Mouse (Mus musculus) heart, embryonic 10.5 days (tissue): ENCODE data around the gene Ptprg. TPM values are rescaled to one million over a fixed set of nuclear protein-coding genes. Genes with fewer than 3 reads are reported as not detected.

Source experiments
- DNase-seq: peaks from one replicate; pipeline ENCODE4 v3.0.0-alpha.2; 2017; ENCODE audit warnings: low spot score
- H3K27ac ChIP-seq: fragments of 300-500 bp; sonication (generic); 2 replicates; pipeline ENCODE4 v1.5.1; 2016; ENCODE audit warnings: mild to moderate bottlenecking
- H3K27me3 ChIP-seq: fragments of 300-500 bp; sonication (generic); 2 replicates; pipeline ENCODE4 v1.6.1; 2016; ENCODE audit warnings: mild to moderate bottlenecking; ENCODE audit not compliant: poor library complexity, insufficient read depth, severe bottlenecking
- H3K36me3 ChIP-seq: fragments of 300-500 bp; sonication (generic); 2 replicates; pipeline ENCODE4 v1.6.1; 2016; ENCODE audit warnings: mild to moderate bottlenecking, moderate library complexity
- H3K4me1 ChIP-seq: fragments of 300-500 bp; sonication (generic); 2 replicates; pipeline ENCODE4 v1.6.1; 2016; ENCODE audit warnings: mild to moderate bottlenecking
- H3K4me3 ChIP-seq: fragments of 300-500 bp; sonication (generic); 2 replicates; pipeline ENCODE4 v1.5.1; 2016; ENCODE audit warnings: mild to moderate bottlenecking, moderate library complexity
- H3K9me3 ChIP-seq: fragments of 300-500 bp; sonication (generic); 2 replicates; pipeline ENCODE4 v1.6.1; 2016; ENCODE audit warnings: mild to moderate bottlenecking, moderate library complexity
- WGBS: fragments of 180-500 bp; shearing (Covaris S2); methylation state at CpG from one replicate; pipeline ENCODE4 v1.1.7; 2016; 5-methylcytosine and 5-hydroxymethylcytosine counted together
- polyA plus RNA-seq: library from polyadenylated mRNA; unstranded; fragments of >200 nt; fragmentation: Nextera tagmentation; extraction: Ambion mirVana; gene quantifications from 2 replicates; pipeline ENCODE4 v1.2.1, GENCODE M21; 2016

Gene Ptprg
- polyA plus RNA-seq, 1 experiment from 2014 or later = 22.8 TPM

GRCm38 (mm10) chr14:11637673-11638072 lies 84.3 kb downstream of the Ptprg start:
- H3K27me3 ChIP-seq = no peaks in the 10 kb centered on the region
- WGBS = 84% methylated on average over 7 of the region's 7 CpGs
- no peak overlapping the region for H3K4me3 ChIP-seq
- H3K9me3 ChIP-seq = no peaks in the 10 kb centered on the region
- no peak for DNase-seq
- H3K36me3 ChIP-seq = no peaks in the 10 kb centered on the region
- no peak overlapping the region for H3K27ac ChIP-seq
- H3K4me1 ChIP-seq = peaks cover 6% of the 10 kb centered on the region; the same call in 1 of the 2 replicates

- H3K27ac ChIP-seq = no peak overlapping the region
- H3K27me3 ChIP-seq = no peaks in the 10 kb centered on the region
- no peaks in the 10 kb centered on the region for H3K9me3 ChIP-seq
- no peaks in the 10 kb centered on the region for H3K36me3 ChIP-seq
- no peak overlapping the region for H3K4me3 ChIP-seq
- DNase-seq = no peak
- peaks cover 5% of the 10 kb centered on the region; the same call in 1 of the 2 replicates for H3K4me1 ChIP-seq
- WGBS = 79% methylated on average over 5 of the region's 5 CpGs
Measured at GRCm38 (mm10) chr14:11639366-11639765, 86.0 kb downstream of the Ptprg start.

GRCm38 (mm10) chr14:11640372-11640771 lies 87.0 kb downstream of the Ptprg start:
- H3K4me1 ChIP-seq = no peaks in the 10 kb centered on the region
- H3K4me3 ChIP-seq = no peak overlapping the region
- no peaks in the 10 kb centered on the region for H3K27me3 ChIP-seq
- H3K27ac ChIP-seq = no peak overlapping the region
- no peaks in the 10 kb centered on the region for H3K9me3 ChIP-seq
- no peaks in the 10 kb centered on the region for H3K36me3 ChIP-seq
- DNase-seq = no peak

- 91% methylated on average over 3 of the region's 3 CpGs for WGBS
- Histone ChIP-seq H3K4me1 (no peaks in the 10 kb centered on the region), H3K27ac (no peak overlapping the region), H3K4me3 (no peak overlapping the region), H3K27me3 (no peaks in the 10 kb centered on the region), H3K9me3 (no peaks in the 10 kb centered on the region), H3K36me3 (no peaks in the 10 kb centered on the region)
- DNase-seq = no peak
Measured at GRCm38 (mm10) chr14:11640996-11641395, 87.7 kb downstream of the Ptprg start.

- DNase-seq = no peak
- no peaks in the 10 kb centered on the region for H3K36me3 ChIP-seq
- WGBS = 98% methylated on average over 1 of the region's 1 CpGs
- H3K4me1 ChIP-seq = 0 out of 2 replicates have a peak, but pooled peaks cover 2% of the 10 kb centered on the region
- no peaks in the 10 kb centered on the region for H3K9me3 ChIP-seq
- no peak overlapping the region for H3K27ac ChIP-seq
- no peak overlapping the region for H3K4me3 ChIP-seq
- H3K27me3 ChIP-seq = no peaks in the 10 kb centered on the region
Measured at GRCm38 (mm10) chr14:11642977-11643376, 89.6 kb downstream of the Ptprg start.

GRCm38 (mm10) chr14:11657374-11657773 lies 104.0 kb downstream of the Ptprg start:
- Histone ChIP-seq H3K4me1 (peaks cover 14% of the 10 kb centered on the region; the same call in 1 of the 2 replicates), H3K27ac (no peak overlapping the region), H3K36me3 (no peaks in the 10 kb centered on the region), H3K4me3 (no peak overlapping the region), H3K27me3 (no peaks in the 10 kb centered on the region), H3K9me3 (no peaks in the 10 kb centered on the region)
- DNase-seq = no peak
- WGBS = 75% methylated on average over 6 of the region's 6 CpGs

- Histone ChIP-seq H3K4me3 (no peak overlapping the region), H3K36me3 (no peaks in the 10 kb centered on the region), H3K27me3 (no peaks in the 10 kb centered on the region), H3K4me1 (peaks cover 18% of the 10 kb centered on the region; the same call in 1 of the 2 replicates), H3K27ac (no peak overlapping the region), H3K9me3 (no peaks in the 10 kb centered on the region)
- WGBS = 30% methylated on average over 11 of the region's 11 CpGs
- no peak for DNase-seq
Measured at GRCm38 (mm10) chr14:11663661-11664215, 110.4 kb downstream of the Ptprg start.

- Histone ChIP-seq H3K27ac (no peak overlapping the region), H3K27me3 (no peaks in the 10 kb centered on the region), H3K9me3 (no peaks in the 10 kb centered on the region), H3K4me1 (peaks cover 18% of the 10 kb centered on the region; the same call in 1 of the 2 replicates), H3K4me3 (no peak overlapping the region), H3K36me3 (no peaks in the 10 kb centered on the region)
- WGBS = 47% methylated on average over 9 of the region's 9 CpGs
- no peak for DNase-seq
Measured at GRCm38 (mm10) chr14:11664302-11664701, 111.0 kb downstream of the Ptprg start.

- no peaks in the 10 kb centered on the region for H3K36me3 ChIP-seq
- H3K4me1 ChIP-seq = peaks cover 18% of the 10 kb centered on the region; the same call in 1 of the 2 replicates
- H3K4me3 ChIP-seq = no peak overlapping the region
- no peaks in the 10 kb centered on the region for H3K27me3 ChIP-seq
- WGBS = 66% methylated on average over 7 of the region's 7 CpGs
- H3K9me3 ChIP-seq = no peaks in the 10 kb centered on the region
- no peak for DNase-seq
- H3K27ac ChIP-seq = no peak overlapping the region
Measured at GRCm38 (mm10) chr14:11665046-11665445, 111.7 kb downstream of the Ptprg start.

- H3K27me3 ChIP-seq = no peaks in the 10 kb centered on the region
- DNase-seq = no peak
- H3K36me3 ChIP-seq = no peaks in the 10 kb centered on the region
- WGBS = 20% methylated on average over 3 of the region's 3 CpGs
- no peaks in the 10 kb centered on the region for H3K9me3 ChIP-seq
- H3K4me1 ChIP-seq = peaks cover 28% of the 10 kb centered on the region
- H3K4me3 ChIP-seq = no peak overlapping the region
- no peak overlapping the region for H3K27ac ChIP-seq
Measured at GRCm38 (mm10) chr14:11667762-11668161, 114.4 kb downstream of the Ptprg start.

- H3K4me1 ChIP-seq = peaks cover 36% of the 10 kb centered on the region
- WGBS = 10% methylated on average over 6 of the region's 6 CpGs
- H3K27me3 ChIP-seq = no peaks in the 10 kb centered on the region
- DNase-seq = no peak
- H3K4me3 ChIP-seq = no peak overlapping the region
- no peaks in the 10 kb centered on the region for H3K9me3 ChIP-seq
- no peak overlapping the region for H3K27ac ChIP-seq
- no peaks in the 10 kb centered on the region for H3K36me3 ChIP-seq
Measured at GRCm38 (mm10) chr14:11670847-11671246, 117.5 kb downstream of the Ptprg start.

- no peaks in the 10 kb centered on the region for H3K36me3 ChIP-seq
- no peak for DNase-seq
- 0 out of 2 replicates have a peak overlapping the region, but pooled peaks have one; percentile 12 for H3K27ac ChIP-seq
- no peaks in the 10 kb centered on the region for H3K27me3 ChIP-seq
- WGBS = 74% methylated on average over 3 of the region's 3 CpGs
- peaks cover 33% of the 10 kb centered on the region for H3K4me1 ChIP-seq
- H3K9me3 ChIP-seq = no peaks in the 10 kb centered on the region
- no peak overlapping the region for H3K4me3 ChIP-seq
Measured at GRCm38 (mm10) chr14:11672981-11673547, 119.7 kb downstream of the Ptprg start.

- 60% methylated on average over 4 of the region's 4 CpGs for WGBS
- no peaks in the 10 kb centered on the region for H3K36me3 ChIP-seq
- no peak for DNase-seq
- H3K9me3 ChIP-seq = no peaks in the 10 kb centered on the region
- H3K4me3 ChIP-seq = no peak overlapping the region
- H3K27ac ChIP-seq = no peak overlapping the region
- H3K27me3 ChIP-seq = no peaks in the 10 kb centered on the region
- H3K4me1 ChIP-seq = peaks cover 54% of the 10 kb centered on the region
Measured at GRCm38 (mm10) chr14:11678201-11678600, 124.9 kb downstream of the Ptprg start.

GRCm38 (mm10) chr14:11679741-11680140 lies 126.4 kb downstream of the Ptprg start:
- Histone ChIP-seq H3K4me3 (no peak overlapping the region), H3K4me1 (peaks cover 63% of the 10 kb centered on the region), H3K9me3 (no peaks in the 10 kb centered on the region), H3K36me3 (no peaks in the 10 kb centered on the region), H3K27ac (no peak overlapping the region), H3K27me3 (no peaks in the 10 kb centered on the region)
- no peak for DNase-seq
- 70% methylated on average over 3 of the region's 3 CpGs for WGBS
